Mouse (Mus musculus): ENCODE results near the gene Mdm4.

- TF ChIP-seq CTCF (IDR thresholded peaks at IDR 0.05; ENCODE audit: borderline replicate concordance, insufficient read depth, low read depth, low read length) (no peak), POLR2A (IDR thresholded peaks at IDR 0.05; ENCODE audit: borderline replicate concordance, insufficient read depth, low read length) (no peak)
Measured at GRCm38 (mm10) chr1:132930291-132930690, 100.1 kb downstream of the Mdm4 start.
